Mouse (Mus musculus) mature B cell (primary cell): ENCODE data around the gene Fstl1.

Experiments used
- in situ Hi-C: fragments of 300-500 bp; cut with MboI; formaldehyde crosslinking; loops from 2 replicates; pipeline ENCODE4 v1.14.3; 2019

The Fstl1 gene

GRCm38 (mm10) chr16:37776860-37777651 lies at the start of gene Fstl1:
Fstl1 (plus strand) TSS chr16:37776873.
- in situ Hi-C loops = no loop called here

GRCm38 (mm10) chr16:37728674-37729073 lies 48.0 kb upstream of the Fstl1 start:
- in situ Hi-C loops = no loop called here

- in situ Hi-C loops = no loop called here
Measured at GRCm38 (mm10) chr16:37729381-37730150, 47.1 kb upstream of the Fstl1 start.

GRCm38 (mm10) chr16:37730293-37730835 lies 46.3 kb upstream of the Fstl1 start:
- in situ Hi-C loops = no loop called here

GRCm38 (mm10) chr16:37731431-37731830 lies 45.2 kb upstream of the Fstl1 start:
- in situ Hi-C loops = no loop called here

GRCm38 (mm10) chr16:37732023-37732761 lies 44.5 kb upstream of the Fstl1 start:
- in situ Hi-C loops = no loop called here

- in situ Hi-C loops = no loop called here
Measured at GRCm38 (mm10) chr16:37740076-37740475, 36.6 kb upstream of the Fstl1 start.

- in situ Hi-C loops = no loop called here
Measured at GRCm38 (mm10) chr16:37742266-37742665, 34.4 kb upstream of the Fstl1 start.

- in situ Hi-C loops = no loop called here
Measured at GRCm38 (mm10) chr16:37752876-37753275, 23.8 kb upstream of the Fstl1 start.

- in situ Hi-C loops = no loop called here
Measured at GRCm38 (mm10) chr16:37753809-37754208, 22.9 kb upstream of the Fstl1 start.

- in situ Hi-C loops = no loop called here
Measured at GRCm38 (mm10) chr16:37754483-37754882, 22.2 kb upstream of the Fstl1 start.

- in situ Hi-C loops = no loop called here
Measured at GRCm38 (mm10) chr16:37757223-37757622, 19.4 kb upstream of the Fstl1 start.

- in situ Hi-C loops = no loop called here
Measured at GRCm38 (mm10) chr16:37763797-37764196, 12.9 kb upstream of the Fstl1 start.

GRCm38 (mm10) chr16:37776166-37776859 lies 360 bp upstream of the Fstl1 start:
- in situ Hi-C loops = no loop called here

GRCm38 (mm10) chr16:37777796-37778475 lies 1.3 kb downstream of the Fstl1 start:
- in situ Hi-C loops = no loop called here

- in situ Hi-C loops = no loop called here
Measured at GRCm38 (mm10) chr16:37778529-37778928, 1.9 kb downstream of the Fstl1 start.

GRCm38 (mm10) chr16:37779651-37780280 lies 3.1 kb downstream of the Fstl1 start:
- in situ Hi-C loops = no loop called here

GRCm38 (mm10) chr16:37780386-37780785 lies 3.7 kb downstream of the Fstl1 start:
- in situ Hi-C loops = no loop called here

- in situ Hi-C loops = no loop called here
Measured at GRCm38 (mm10) chr16:37780911-37781310, 4.2 kb downstream of the Fstl1 start.

- in situ Hi-C loops = no loop called here
Measured at GRCm38 (mm10) chr16:37784526-37784925, 7.9 kb downstream of the Fstl1 start.
